Mouse (Mus musculus) adrenal gland, postnatal 36 days (tissue): ENCODE data around the gene Fam184a. TPM values are rescaled to one million over a fixed set of nuclear protein-coding genes. Genes with fewer than 3 reads are reported as not detected.

Source experiments
- DNase-seq, 2 experiments: peaks; one replicate each; pipeline ENCODE4 v3.0.0; 2021; ENCODE audit warnings: mixed read lengths in 1 of 2
- long read RNA-seq, 2 experiments: library from polyadenylated mRNA; stranded (forward); transcript quantifications; one replicate each; pipeline ENCODE4 v2.0.0; 2021; ENCODE audit warnings: borderline sequencing depth in 2 of 2
- total RNA-seq, 2 experiments: library from RNA; stranded (reverse); gene quantifications; 2 replicates each; pipeline ENCODE4 v1.2.3; 2021

Gene Fam184a
- total RNA-seq = 1 to 10 TPM; 1.3 to 2.0 TPM
- long read RNA-seq, experiment 1, partial matches to known transcripts = 1 of 2 reads
- long read RNA-seq, experiment 1, other reads (novel, unspliced or antisense) = 1 of 2 reads
- long read RNA-seq, experiment 2, partial matches to known transcripts = 0 of 1 reads
- long read RNA-seq, experiment 2, other reads (novel, unspliced or antisense) = 1 of 1 reads

- DNase-seq = peak; percentile 73 to 82
Measured at GRCm38 (mm10) chr10:53750955-53751652, at the start of gene Fam184a. Fam184a (minus strand) TSS chr10:53751123.

DNA sequence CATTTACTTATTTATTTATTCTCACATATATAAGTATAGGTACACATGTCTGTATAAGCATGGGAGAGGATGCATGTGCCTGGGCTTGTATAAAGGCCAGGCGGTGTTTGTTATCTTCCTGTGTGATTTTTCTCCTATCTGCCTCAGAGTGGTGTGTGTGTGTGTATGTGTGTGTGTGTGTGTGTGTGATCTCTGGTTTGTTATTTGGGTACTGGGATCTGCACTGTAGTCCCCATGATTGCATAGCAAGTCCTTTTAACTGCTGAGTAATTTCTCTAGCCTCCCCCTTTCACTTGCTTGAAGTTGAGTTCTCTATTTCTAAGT, 45.3 kb upstream of the Fam184a start:
- no peak for DNase-seq

GRCm38 (mm10) chr10:53795567-53796257, 44.8 kb upstream of the Fam184a start:
- DNase-seq = peak in 1 of 2 experiments; percentile 19

GRCm38 (mm10) chr10:53791281-53791680, 40.4 kb upstream of the Fam184a start:
- no peak for DNase-seq

GRCm38 (mm10) chr10:53776591-53776990, 25.7 kb upstream of the Fam184a start:
- no peak for DNase-seq

GRCm38 (mm10) chr10:53772708-53773107, 21.8 kb upstream of the Fam184a start:
- no peak for DNase-seq

DNA sequence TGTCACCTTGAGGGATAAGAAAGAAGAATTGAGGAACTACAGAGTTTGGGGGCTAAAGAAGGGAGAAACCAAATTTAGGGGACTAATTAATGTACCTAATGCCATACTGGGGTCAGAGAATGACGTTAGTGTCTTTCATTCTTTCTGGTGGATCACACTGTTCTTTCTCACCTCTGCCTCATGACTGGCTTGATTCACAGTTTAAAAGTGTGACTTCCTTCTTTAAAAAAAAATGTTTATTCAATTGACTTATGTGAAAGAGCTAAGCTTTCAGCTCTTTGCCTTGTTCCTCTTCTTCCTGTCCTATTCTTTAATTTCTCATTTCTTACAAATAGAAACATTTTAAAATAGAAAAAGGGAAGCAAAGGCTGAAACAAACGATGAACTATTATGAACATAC, 20.6 kb upstream of the Fam184a start:
- DNase-seq = no peak

DNA sequence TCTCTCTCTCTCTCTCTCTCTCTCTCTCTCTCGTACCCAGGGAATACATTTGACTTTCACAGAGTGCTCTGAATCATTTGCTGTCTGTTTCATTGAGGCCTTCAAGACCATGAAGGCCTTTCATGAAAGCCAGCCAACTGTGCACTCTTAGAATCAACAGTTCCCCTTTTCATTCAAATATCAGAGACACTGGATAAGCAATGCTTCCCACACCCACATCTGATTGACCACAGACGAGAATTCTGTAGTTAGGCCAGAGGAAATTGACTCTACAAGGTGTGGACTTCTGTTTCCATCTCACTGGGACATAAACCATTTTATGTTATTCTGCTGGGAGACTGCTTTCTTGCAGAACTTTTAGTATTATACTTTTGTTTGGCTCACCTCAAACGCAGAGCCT, 17.8 kb upstream of the Fam184a start:
- no peak for DNase-seq

- DNase-seq = no peak
Measured at GRCm38 (mm10) chr10:53765471-53765870, 14.5 kb upstream of the Fam184a start.

DNA sequence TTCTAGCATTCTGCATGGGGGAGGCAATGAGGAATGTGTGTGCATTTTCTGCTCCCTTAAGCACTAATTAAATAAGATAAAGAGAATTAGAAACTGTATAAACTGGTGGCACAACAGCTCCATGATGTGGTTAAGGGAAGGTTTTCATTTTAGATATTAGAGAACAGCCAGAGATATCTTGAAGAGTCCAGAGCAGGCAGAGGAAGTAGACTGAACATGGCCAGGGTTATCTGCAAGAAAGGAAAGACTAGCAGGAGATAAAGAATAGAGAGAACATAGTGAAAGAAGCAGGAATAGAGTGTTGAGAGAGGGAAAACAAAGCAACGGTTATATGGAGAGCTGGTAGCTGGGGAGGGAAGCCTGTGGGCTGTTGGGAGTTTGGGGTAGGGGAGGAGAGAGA, 1.8 kb upstream of the Fam184a start:
- no peak for DNase-seq

- DNase-seq = peak in 1 of 2 experiments; percentile 15
Measured at GRCm38 (mm10) chr10:53750275-53750954, 508 bp downstream of the Fam184a start.

GRCm38 (mm10) chr10:53746039-53746438, 4.9 kb downstream of the Fam184a start:
- no peak for DNase-seq

- DNase-seq = no peak
Measured at GRCm38 (mm10) chr10:53742961-53743360, 8.0 kb downstream of the Fam184a start.

- no peak for DNase-seq
Measured at GRCm38 (mm10) chr10:53740014-53740413, 10.9 kb downstream of the Fam184a start.

DNA sequence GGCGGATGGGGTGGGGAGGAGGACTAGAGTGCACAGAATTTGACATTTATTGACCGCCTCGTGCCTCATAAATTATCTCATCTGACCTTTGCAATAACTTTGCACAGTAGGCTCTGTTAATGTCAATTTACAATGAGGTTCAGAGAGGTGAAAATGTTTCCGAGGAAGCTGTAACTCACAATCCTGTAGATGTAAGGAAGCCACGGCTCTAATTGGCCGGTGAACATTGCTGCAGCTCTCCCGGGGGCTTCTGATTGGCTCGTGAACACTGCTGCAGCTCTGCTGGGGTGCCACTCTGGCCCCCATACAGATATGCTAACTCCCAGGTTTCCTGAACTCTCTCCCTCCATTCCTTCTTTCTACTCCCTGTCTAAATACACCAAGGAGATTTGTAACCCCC, 12.1 kb downstream of the Fam184a start:
- no peak for DNase-seq

DNA sequence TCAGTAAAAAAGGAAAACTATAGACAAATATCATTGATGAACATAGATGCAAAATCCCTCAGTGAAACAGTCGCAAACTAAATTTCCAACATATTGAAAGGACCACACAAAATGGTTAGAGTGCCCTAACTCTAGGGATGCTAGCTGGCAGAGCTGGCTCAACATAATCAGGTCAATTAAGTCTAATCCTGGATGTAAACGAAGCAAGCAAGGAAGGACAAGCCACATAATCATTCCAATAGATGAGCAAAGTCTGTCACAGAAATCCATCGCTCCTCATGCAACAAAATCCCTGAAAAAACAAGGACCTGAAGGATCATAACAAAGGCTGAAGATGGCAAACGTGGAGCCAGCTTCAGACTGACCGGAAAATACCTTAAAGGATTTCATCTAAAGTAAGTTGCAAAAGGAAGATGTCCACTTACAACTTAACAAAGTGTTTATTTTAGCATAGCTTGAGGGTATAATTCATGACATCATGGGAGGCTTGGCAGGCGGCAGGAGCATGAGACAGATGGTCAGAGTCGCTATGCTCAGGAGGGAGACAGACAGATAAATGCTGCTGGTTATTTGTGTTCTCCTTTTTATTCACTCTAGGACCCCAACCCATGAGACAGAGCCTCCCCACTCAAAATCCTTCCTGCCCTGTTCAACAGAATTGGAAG, 15.6 kb downstream of the Fam184a start:
- DNase-seq = no peak

DNA sequence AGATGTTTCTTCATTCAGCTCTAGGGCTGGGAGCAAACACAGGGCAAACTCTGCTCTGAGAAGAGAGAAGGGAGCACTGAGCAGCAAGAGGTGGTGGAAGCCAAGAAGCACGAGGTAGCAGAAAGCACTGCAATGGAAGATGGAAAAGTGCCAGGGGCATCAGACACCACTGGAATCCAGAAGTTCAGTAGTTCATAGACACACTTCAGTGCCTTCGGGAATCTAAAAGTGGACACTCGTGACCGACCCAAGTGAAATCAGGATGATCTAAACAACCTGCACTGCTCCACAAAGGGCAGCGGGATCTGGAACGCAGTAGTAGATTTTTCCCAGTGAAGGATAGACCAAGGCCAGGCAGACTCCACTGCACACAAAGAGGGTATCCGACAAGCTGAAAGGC, 18.6 kb downstream of the Fam184a start:
- DNase-seq = no peak

- DNase-seq = no peak
Measured at GRCm38 (mm10) chr10:53728883-53729282, 22.0 kb downstream of the Fam184a start.

DNA sequence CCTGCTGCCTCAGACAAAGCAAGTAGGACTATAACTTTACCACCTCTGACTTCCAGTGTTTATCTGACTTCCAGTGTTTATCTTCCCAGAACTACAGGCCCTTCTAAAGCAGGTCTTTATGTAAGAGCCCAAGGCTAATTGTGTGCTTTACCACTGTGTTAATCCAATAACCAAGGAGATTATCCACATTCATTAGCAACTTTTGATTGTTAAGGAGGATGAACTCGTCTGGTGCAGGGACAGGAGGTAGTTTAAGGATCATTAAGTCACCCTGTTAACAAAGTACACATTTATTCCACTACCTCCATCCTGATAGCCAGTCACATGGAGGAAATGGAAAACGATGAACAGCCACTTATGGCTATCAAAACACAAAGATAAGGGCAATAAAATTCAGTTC, 25.6 kb downstream of the Fam184a start:
- DNase-seq = no peak

- DNase-seq = no peak
Measured at GRCm38 (mm10) chr10:53704516-53704915, 46.4 kb downstream of the Fam184a start.

DNA sequence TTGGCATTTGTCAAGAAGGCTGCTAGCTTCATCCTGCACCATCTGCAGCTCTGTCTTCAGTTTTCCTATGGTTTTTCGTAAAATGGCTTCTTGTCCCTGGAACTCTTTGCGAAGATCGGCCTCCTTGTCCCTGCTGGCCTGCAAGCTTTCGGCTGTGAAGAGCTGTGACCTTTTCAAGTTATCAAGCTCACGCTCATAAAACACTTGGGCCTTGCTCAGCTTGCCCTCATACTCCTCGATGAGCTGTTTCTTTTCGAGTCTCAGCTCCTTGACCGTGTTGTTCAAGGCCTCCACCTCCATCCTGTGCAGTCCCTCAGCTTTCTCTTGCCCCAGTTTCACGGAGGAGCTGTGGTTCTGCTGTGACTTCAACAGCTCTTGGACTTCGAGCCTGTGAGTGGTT, 52.4 kb downstream of the Fam184a start:
- no peak for DNase-seq

GRCm38 (mm10) chr10:53694757-53695156, 56.2 kb downstream of the Fam184a start:
- DNase-seq = no peak
